Mouse (Mus musculus) monocyte, adult 5-6 weeks (primary cell): ENCODE results near the gene Vgll4. TPM values are rescaled to one million over a fixed set of nuclear protein-coding genes. Genes with fewer than 3 reads are reported as not detected.
A peak's percentile ranks its signal among the peaks of the same experiment; 100 is the strongest.

Source experiments
- ATAC-seq: fragments of 153-309, 156-312 bp; replicated peaks from 2 replicates; pipeline ENCODE4 v1.8.0; 2017; ENCODE audit warnings: mild to moderate bottlenecking; ENCODE audit not compliant: low TSS enrichment, insufficient number of reproducible peaks, severe bottlenecking, poor library complexity, low FRiP score
- total RNA-seq: library from RNA; stranded (forward); fragments of 200-1000, 200-491, 200-594 nt; gene quantifications from 3 replicates; pipeline ENCODE4 v1.2.3, GENCODE M21; 2017

Vgll4 gene
- total RNA-seq, 1 experiment from 2014 or later, result 88.1 TPM

DNA sequence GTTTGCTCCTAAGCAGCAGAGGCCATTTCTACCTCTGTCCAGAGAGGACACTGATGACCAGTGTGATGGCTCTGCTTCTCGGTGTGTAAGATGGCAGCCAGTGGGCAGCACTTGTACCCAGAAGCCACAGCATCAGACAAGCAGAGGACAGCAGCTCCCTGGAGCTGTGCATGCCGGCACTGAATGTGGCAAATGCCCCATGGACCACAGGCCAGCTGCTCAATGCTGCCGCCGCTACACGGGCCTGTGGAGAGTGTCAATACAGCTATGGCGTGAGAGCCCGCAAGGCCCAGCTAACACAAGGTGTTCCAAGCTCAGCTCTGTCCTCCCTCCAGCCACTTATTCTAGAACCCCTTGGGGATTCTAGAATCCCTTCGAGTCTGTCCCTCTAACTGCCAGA, 105.4 kb downstream of the Vgll4 start:
- ATAC-seq, result no peak

DNA sequence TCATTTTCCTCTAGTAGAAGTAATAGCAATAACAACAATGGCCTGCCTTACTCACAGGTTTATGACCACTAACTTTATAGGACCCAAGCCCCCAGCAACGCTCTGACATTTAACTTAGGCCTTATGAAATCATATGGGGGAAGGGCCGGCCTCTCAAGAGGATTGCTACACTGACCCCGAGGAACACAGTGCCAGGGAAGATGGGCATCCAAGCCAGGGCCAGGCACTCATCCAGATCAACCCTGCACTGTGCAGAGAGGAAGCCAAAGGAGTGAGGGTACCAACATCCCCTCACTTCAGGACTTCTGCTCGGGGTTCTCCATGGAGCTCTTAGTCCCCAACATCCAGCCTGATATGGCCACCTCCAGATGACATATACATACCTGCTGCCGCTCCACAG, 106.3 kb downstream of the Vgll4 start:
- ATAC-seq, result no peak

DNA sequence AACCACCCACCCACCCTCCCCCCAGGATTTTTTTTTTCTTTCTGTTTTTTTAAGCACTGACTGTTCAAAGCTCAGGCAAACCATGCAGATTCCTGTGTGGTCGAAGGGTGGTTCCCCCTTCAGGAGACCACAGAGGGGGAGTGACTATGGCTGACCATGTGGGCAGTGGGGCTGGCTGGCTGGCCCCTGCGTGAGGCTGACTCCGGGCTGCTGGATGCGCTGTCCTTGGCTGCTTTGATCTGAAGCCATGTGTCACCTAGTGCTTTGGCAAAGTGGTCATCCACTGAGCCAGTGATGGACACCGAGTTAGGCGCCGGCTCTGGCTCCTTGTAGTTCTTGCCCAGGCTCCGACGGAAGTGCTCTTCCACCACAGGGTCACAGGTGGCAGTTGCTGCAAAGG, 107.7 kb downstream of the Vgll4 start:
- ATAC-seq, result no peak

DNA sequence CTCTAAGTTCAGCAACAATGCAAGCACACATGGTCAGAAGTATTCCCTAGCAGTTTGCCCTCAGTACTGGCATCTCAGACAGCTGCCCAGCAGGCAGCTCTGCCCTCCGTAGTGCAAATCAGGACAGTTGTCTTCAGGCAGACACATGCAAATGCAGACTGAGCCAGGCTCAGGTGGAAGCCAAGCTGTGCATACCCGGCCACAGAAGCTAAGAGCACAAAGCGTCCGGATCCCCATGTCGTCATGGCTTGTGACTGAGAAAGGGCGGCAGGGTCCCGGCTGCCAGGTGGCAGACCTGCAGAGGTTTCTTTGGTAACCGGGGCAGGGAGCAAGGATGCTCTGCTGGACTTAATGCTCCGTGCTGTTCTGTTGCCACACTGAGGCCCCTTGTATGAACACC, 108.2 kb downstream of the Vgll4 start:
- ATAC-seq, result no peak

DNA sequence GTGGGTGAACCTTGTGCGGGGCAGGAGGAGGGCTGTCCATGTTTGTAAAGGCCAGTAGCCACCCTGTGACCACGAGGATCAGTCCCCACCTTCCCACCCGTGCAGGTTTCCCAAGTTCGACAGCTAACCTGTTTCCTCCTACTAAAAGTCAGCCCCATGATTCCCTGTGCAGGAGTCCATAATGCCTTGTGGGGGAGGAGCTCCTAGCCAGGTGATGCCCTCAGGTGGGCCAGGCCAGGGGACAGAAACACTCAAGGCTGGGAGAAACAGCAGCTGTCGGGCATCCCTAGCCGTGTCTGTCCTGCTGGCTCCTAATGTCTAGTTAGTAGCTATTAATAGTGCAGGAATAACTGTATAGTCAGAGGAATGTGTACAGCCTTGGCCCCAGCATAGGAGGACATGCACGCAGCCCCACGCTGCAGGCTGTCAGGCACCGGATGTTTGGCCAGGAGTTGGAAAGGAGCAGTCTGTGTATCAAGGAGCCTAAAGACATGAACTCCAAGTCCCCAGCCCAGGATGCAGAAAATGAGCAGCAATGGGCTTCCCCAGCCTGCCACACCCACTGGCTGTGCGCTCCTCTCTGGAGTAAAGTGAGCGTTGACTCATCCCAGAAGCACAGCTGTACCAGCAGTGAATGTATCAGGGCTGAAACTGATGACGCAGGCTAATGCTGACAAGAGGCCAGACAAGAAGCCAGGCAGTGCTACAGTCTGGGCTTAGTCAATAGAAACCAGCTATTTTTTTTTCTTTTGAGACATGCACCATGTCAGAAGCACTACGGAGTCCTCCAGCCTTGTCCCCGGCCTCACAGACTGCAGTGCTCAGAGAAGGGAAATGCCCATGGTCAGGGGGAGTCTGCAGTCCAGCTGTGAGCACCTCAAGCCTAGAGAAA, 108.9 kb downstream of the Vgll4 start:
- ATAC-seq, result no peak

DNA sequence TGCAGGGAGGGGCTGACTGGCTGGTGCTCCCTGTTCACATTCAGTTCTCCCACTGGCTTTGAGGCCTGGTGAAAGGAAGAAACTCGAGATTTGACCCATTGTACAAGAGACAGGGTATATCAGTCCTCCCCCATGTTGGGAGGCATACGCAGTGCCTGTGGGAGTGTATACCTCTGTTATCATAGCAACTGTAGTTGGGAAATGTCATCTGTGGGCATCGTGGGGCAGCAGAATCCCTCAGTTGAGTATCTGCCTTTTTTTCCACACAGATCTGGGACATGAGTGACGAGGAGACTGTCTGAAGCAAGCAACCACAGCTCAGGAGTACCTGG, 111.1 kb downstream of the Vgll4 start:
- ATAC-seq, result no peak

DNA sequence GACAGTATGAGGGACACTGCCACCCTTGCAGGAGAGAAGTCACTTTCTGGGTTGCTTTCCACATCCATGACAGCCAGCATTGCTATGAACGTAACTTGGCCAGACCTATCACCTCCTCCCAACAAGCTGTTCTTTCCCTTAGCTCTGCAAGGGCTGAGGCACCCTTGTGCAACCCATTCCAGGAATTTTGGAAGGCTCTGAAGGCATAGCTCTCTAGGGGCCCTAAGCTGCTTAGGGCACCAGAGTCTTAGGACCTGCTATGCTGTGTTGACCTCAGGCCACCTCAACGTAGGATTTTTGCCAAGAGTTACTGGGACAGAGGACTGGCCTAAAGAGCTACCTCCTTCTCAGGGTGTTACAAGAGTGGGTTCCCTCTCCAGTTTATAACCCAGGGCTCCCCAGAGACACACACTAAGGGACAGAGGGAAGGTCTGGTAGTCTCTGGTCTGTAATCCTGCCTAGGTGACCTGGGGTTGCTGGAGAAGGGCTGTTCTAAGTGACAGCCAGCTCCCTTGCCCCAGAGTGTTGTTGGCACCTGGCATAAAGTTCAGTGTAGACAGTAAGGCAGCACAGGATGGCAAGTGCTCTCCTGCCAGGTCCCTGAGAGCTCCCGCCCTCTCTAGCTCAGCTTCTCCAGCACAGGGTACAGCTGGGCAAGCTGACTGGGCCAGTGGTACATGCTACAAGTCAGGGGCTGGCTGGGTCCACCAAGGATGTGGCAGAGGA, 111.6 kb downstream of the Vgll4 start:
- no peak for ATAC-seq

DNA sequence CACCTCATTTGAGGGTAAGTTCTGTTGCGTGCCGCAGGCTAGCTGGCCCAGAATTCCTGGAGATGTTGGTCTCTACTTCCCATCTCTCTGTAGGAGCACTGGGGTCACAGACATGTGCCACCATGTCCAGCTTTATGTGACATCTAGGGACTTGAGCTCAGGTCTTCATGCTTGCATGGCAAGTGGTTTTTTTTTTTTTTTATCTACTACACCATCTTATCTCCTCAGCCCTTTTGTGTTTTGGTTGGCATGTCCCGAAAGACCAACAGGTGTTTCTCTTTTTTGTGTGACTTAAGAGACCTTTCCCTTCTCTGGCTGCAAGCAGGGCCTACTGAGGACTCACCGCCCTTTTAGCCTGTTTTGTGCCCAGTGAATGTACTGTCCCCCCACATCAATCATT, 113.3 kb downstream of the Vgll4 start:
- ATAC-seq, result no peak

DNA sequence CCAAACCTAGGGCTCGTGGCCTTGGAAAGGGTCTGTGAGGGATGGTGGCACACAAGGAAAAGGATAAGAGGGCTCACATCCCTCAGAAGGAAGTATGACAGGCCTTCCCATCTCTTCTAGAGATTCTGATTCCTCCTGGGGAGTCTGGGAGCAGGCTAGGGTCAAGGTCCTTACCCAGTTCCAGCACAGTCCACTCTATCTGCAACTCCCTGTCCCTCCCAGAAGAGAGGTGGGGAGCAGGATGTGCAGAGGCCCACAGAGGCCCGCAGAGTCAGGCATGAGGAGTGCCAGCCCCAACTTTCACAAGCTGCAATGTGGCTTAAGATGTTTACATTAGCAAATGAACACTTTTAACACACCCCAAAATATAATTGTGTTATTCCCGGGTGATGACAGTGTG, 114.2 kb downstream of the Vgll4 start:
- no peak for ATAC-seq

DNA sequence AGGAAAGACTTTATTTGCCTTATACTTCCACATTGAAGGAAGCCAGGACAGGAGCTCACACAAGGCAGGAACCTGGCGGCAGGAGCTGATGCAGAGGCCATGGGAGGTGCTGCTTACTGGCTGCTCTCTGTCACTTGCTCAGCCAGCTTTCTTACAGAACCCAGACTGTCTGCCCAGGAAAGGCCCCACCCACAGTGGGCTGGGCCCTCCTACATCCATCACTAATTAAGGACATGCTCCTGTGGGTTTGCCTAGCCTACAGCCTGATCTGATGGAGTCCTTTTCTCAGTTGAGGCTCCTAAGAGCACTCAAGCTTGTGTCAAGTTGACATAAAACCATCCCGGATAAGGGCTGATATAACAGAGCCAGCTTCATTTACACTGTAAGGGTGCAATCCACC, 115.4 kb downstream of the Vgll4 start:
- no peak for ATAC-seq

DNA sequence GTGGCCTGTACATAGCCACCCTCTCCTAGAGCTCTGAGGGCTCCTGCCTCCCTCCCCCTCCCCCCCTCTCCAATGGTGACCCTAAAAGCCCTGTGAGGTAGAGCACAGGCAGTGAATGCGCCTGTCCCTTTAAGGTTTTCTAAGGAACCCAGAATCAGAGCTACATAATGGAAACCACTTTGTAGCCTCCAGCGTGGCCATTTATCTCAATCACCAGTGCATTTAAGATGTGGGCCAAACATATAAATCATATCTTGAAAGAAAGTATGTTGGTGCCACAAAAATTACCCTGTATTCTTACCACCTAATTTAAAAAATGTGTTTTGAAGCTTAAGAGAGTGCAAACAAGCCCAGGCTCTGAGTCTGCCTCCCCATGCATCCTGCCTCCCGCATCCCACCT, 117.1 kb downstream of the Vgll4 start:
- ATAC-seq, result no peak

DNA sequence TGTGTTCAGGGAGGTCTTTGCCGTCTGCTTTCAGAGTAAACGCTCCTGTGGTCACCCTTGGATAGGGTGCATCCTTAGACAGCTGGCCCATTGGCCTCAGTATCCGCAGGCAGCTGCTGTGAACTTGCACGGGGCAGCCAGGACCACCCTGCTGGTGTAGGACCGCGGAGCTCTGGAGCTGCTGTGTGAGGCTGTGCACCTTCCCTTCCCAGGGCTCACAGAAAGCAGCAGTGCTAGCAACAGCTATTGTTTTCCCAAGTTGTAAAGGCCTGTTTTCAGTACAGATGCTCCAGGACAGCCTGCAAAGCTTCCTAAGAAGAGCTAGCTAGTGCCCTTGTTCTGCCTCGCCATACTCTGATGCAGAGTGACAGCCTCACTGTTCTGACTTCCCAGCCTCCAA, 118.1 kb downstream of the Vgll4 start:
- no peak for ATAC-seq

DNA sequence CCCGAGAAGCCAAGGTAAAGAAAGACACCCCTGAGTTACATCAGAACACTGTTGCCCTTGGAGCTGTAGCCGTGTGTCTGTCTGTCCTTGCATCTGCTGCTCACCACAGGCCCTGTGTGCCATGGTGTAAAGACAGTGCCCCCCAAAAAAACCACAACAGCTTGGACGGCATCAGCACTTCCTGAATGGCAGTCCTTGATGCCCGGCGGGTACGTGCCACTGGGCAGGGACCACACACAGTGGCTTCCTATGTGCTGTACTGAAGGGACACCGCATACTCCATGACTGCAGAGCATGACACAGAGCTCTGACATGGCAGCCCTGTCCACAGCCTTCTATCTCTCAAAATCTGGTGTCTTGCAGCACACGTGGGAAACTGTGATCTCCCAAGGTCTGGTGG, 120.0 kb downstream of the Vgll4 start:
- 0 out of 2 replicates have a peak, but pooled peaks have one; percentile 11 for ATAC-seq

DNA sequence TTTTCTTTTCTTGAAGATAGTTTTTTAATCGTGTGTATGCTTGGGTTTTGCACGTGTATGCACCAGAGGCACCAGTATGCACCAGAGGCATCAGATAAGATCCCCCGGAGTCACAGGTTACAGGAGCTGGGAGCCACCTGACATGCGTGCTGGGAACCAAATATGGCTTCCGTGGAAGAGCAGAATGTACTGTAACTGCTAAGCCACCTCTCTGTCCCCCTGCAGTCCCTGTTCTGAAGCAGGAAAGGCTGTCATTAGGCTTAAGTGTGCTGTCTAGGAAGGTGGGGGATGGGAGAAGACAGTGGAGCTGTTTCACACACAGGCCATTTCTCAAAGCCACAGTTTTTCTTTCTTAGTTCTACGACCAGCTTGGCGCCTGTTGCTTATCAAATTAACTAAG, 121.0 kb downstream of the Vgll4 start:
- no peak for ATAC-seq

DNA sequence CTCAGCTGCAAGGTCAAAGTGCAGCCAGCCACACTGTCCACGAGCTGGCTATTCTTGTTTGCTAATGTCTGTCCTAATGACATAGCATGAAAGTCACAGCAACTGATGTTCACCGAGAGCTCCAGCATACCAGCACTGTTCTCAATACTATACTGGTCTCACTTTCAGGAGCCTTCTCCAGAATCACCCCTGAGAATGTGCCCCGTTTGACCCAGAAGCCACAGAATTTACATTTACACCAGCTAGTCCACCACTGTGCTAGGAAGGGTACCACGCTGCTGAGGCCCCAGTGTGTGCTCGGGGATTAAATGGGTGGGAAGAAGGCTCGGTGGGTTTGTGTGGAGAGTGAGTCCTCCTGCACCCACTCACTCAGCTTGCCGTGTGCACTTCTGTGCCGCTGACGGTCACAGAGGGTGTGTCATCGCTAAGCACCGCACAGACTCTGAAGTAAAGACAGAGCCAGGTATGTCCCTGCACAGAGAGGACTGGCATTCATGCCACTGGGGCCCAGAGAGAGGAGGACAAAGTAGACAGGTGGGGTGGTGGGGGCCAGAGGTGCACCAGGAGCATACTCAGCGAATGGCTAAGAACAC, 122.1 kb downstream of the Vgll4 start:
- ATAC-seq, result no peak

DNA sequence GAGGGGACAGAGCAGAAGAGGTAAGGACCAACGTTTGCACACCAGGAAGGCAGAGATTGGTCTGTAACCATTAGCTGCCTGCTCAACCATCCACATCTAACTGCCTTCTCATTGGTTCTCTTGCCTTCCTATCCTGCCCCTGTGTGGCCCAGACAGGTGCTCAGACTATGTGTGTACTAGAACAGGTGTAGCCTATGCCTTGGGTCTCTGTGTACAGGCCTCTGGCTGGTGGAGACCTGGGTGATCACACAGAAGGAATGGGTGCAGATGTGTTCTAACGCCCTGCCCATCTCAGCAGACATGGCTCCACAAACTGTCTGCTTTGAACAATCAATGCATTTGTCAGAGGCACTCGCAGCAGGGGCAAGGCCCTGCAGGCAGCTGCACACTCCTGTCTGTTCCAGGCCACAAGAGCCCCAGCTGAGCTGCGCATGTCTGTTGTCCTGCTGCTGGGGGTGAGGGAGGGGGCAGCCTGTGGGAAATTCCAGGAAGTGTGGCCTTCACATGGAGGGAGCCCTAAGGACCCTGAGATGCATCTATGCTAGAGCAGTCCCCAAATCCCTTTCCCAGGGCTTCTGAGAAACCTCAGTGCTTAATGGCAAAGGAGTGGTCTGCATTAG, 123.5 kb downstream of the Vgll4 start:
- no peak for ATAC-seq

DNA sequence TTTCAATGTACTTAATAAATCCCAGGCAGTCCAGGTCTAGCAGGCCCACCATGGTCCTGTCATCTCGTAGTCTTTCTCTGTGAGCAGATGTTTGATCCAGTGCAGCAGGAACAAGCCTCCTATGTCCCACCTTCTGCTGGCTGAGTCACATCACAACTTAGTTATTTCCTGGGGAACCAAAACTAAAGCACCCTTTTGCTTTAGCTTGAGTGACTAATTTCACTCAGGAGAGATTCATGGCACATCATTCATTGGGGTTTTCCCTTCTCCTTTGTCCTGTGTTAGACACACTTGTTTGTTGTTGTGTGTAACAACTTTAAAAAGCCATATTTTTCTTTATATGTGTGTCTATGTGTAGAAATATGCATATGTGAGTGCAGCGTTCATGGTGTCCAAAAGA, 126.9 kb downstream of the Vgll4 start:
- 0 out of 2 replicates have a peak, but pooled peaks have one; percentile 9 for ATAC-seq

DNA sequence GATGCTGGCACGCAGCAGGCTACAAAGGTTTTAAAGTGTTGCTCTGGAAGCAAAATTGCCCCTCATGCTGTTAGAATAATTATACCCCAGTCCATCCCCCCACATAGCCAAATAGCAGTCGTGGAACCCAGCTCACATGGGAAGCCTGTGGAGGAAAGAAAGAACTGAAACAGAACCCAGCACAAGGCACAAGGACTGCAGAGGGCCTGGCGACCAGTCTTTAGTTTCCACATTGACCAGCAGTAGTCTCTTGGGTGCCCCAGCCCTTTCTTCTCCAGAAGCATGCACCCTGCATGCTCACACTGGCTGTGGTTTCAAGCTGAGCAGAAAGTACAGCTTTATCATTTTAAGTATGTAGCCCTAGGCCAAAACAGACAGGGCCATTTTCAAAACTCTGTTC, 127.7 kb downstream of the Vgll4 start:
- no peak for ATAC-seq

DNA sequence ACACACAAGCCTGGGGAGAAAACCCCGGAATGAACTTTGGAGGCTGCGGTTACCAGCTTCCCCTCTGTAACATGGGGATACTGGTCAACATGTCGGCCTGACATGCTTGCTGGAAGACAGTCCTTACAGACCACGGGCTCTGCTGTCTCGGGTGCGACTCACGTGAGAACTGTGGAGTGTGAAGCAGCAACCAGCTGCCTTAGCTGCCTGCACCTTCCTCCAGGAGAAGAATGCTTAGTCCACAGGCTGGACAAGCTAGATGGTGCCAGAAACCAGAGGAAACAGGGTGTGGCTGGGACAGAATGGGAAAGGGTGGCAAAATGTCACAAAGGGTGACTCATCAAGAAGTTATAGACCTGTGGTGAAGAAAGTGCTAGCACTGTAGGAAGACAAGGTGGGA, 129.8 kb downstream of the Vgll4 start:
- peak; percentile 25; the same call in 1 of the 2 replicates for ATAC-seq
